Mouse (Mus musculus): ENCODE results near the gene Hsd17b11. TPM values are rescaled to one million over a fixed set of nuclear protein-coding genes. Genes with fewer than 3 reads are reported as not detected.

Gene Hsd17b11
- total and polyA plus RNA-seq, 2 experiments from 2014 or later, result 4.4 to 6.2 TPM

DNA sequence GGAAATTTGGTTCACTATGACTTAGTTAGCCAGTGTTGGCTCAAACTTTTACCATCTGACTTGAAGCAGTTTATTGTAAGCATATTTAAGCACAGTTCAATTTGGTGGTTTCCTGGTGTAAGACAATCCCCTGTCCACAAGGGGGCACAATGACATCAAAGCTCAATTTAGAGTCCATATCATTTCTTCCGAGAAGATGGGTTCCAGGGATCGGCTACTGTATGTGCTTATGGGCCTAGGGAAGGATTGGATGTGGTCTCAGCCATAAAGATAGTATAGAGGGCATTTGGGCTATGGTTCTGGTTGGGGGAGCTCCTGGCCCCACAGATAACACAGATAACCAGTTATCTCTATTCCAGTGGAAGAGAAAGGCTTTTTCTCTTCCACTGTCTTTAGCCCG is 26.5 kb downstream of the Hsd17b11 start:
- no peak overlapping the region for H3K4me2 ChIP-seq (ENCODE audit: low read depth, low read length)
- H3K4me1 ChIP-seq (ENCODE audit: control insufficient read depth, insufficient read depth), result no peaks in the 10 kb centered on the region
- no peak overlapping the region for H3K27ac ChIP-seq (ENCODE audit: low read depth)
- peak; percentile 63 for TF ChIP-seq CTCF (IDR thresholded peaks at IDR 0.05; ENCODE audit: low read depth)
- TF ChIP-seq EP300 (IDR thresholded peaks at IDR 0.05; ENCODE audit: low read depth), result no peak
- WGBS, result 45% methylated on average over 3 of the region's 3 CpGs
- ATAC-seq (ENCODE audit: insufficient read depth, low read depth) (no peak), DNase-seq (ENCODE audit: low spot score) (no peak)
- no peak overlapping the region for H3K4me3 ChIP-seq (ENCODE audit: low read depth, low read length)
- H3K9me3 ChIP-seq (replicated peaks; ENCODE audit: control insufficient read depth, low read length), result no peaks in the 10 kb centered on the region
- H3K27me3 ChIP-seq (ENCODE audit: control insufficient read depth, insufficient read depth, low read length), result no peaks in the 10 kb centered on the region
- H3K9ac ChIP-seq (replicated peaks; ENCODE audit: low read depth, low read length), result no peak overlapping the region
- 0 out of 2 replicates have a peak, but pooled peaks cover 11% of the 10 kb centered on the region for H3K36me3 ChIP-seq (replicated peaks; ENCODE audit: control insufficient read depth, insufficient read depth, low read length)

DNA sequence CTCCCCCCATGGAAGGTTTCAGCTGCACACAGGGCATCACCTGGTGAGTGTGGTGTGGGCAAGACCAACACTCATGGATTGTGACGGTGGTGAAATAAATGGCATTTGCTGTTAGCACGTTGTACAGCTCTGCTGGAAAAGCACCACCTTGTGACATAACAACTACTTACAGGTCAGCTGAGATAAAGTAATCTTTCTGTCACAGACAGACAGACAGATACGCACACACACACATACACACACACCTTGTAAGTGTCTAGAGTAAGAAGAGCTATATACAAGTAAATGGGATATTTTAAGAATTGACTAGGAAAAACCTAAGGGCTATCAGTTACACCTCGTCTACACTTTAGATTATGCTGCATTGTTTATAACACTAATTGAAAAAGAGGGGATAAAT is 27.1 kb downstream of the Hsd17b11 start:
- H3K36me3 ChIP-seq (replicated peaks; ENCODE audit: control insufficient read depth, insufficient read depth, low read length), result 0 out of 2 replicates have a peak, but pooled peaks cover 15% of the 10 kb centered on the region
- WGBS, result 76% methylated on average over 4 of the region's 4 CpGs
- H3K9me3 ChIP-seq (replicated peaks; ENCODE audit: control insufficient read depth, low read length), result no peaks in the 10 kb centered on the region
- no peak overlapping the region for H3K4me3 ChIP-seq (ENCODE audit: low read depth, low read length)
- H3K27ac ChIP-seq (ENCODE audit: low read depth), result no peak overlapping the region
- no peak overlapping the region for H3K9ac ChIP-seq (replicated peaks; ENCODE audit: low read depth, low read length)
- no peaks in the 10 kb centered on the region for H3K4me1 ChIP-seq (ENCODE audit: control insufficient read depth, insufficient read depth)
- DNase-seq (ENCODE audit: low spot score) (no peak), ATAC-seq (ENCODE audit: insufficient read depth, low read depth) (no peak)
- H3K4me2 ChIP-seq (ENCODE audit: low read depth, low read length), result no peak overlapping the region
- no peaks in the 10 kb centered on the region for H3K27me3 ChIP-seq (ENCODE audit: control insufficient read depth, insufficient read depth, low read length)
- TF ChIP-seq CTCF (IDR thresholded peaks at IDR 0.05; ENCODE audit: low read depth), result no peak
- no peak for TF ChIP-seq EP300 (IDR thresholded peaks at IDR 0.05; ENCODE audit: low read depth)

DNA sequence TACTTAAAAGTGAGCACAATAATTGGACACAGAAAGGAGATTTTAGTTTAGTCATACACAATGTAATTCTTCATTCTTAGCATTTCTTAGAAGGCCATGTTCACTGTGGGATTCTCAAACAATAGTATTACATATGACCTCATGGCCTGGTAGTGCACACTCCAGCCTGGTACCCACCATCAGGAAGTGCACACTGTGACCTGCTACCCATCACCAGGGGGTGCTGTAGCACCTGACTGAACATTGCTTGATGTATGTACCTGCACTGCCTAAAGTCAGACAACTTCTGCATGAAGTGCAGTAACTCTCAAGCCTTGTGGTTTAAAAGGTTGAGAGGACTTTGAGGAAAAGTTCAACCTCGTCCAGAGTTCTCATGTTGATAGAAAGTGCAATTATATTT is 28.1 kb downstream of the Hsd17b11 start:
- ATAC-seq (ENCODE audit: insufficient read depth, low read depth), result no peak
- no peak for DNase-seq (ENCODE audit: low spot score)

DNA sequence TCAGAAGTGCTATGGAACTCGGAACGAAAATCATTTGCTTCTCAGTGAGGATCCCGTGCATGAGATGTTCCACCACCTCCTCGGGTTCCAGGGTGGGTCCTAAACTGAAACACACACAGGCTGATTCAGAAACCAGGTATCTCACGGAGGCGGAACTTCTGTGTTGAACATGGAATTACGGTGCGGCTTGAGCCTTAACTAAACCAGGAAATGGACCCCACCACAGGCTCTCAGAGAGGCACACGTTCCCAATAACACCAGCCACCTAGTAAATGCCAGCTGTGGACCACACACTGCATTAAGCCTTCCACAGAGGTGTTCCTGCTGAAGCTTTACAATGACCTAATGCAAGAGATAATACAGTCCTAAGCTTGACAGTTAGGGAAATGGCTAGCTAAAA is 28.9 kb downstream of the Hsd17b11 start:
- Histone ChIP-seq H3K4me2 (ENCODE audit: low read depth, low read length) (no peak overlapping the region), H3K27me3 (ENCODE audit: control insufficient read depth, insufficient read depth, low read length) (no peaks in the 10 kb centered on the region), H3K4me3 (ENCODE audit: low read depth, low read length) (no peak overlapping the region), H3K27ac (ENCODE audit: low read depth) (no peak overlapping the region), H3K9me3 (replicated peaks; ENCODE audit: control insufficient read depth, low read length) (no peaks in the 10 kb centered on the region), H3K36me3 (replicated peaks; ENCODE audit: control insufficient read depth, insufficient read depth, low read length) (0 out of 2 replicates have a peak, but pooled peaks cover 20% of the 10 kb centered on the region), H3K9ac (replicated peaks; ENCODE audit: low read depth, low read length) (no peak overlapping the region), H3K4me1 (ENCODE audit: control insufficient read depth, insufficient read depth) (no peaks in the 10 kb centered on the region)
- 86% methylated on average over 9 of the region's 9 CpGs for WGBS
- DNase-seq (ENCODE audit: low spot score), result no peak
- TF ChIP-seq CTCF (IDR thresholded peaks at IDR 0.05; ENCODE audit: low read depth), result no peak
- no peak for TF ChIP-seq EP300 (IDR thresholded peaks at IDR 0.05; ENCODE audit: low read depth)
- no peak for ATAC-seq (ENCODE audit: insufficient read depth, low read depth)

More for the DNA sequence above, 28.1 kb downstream of the Hsd17b11 start:
- Histone ChIP-seq H3K9me3 (replicated peaks; ENCODE audit: control insufficient read depth, low read length) (no peaks in the 10 kb centered on the region), H3K4me1 (ENCODE audit: control insufficient read depth, insufficient read depth) (no peaks in the 10 kb centered on the region), H3K36me3 (replicated peaks; ENCODE audit: control insufficient read depth, insufficient read depth, low read length) (0 out of 2 replicates have a peak, but pooled peaks cover 20% of the 10 kb centered on the region), H3K4me3 (ENCODE audit: low read depth, low read length) (no peak overlapping the region), H3K27me3 (ENCODE audit: control insufficient read depth, insufficient read depth, low read length) (no peaks in the 10 kb centered on the region), H3K9ac (replicated peaks; ENCODE audit: low read depth, low read length) (no peak overlapping the region), H3K27ac (ENCODE audit: low read depth) (no peak overlapping the region), H3K4me2 (ENCODE audit: low read depth, low read length) (no peak overlapping the region)
- WGBS, result 81% methylated on average over 1 of the region's 1 CpGs
- no peak for TF ChIP-seq EP300 (IDR thresholded peaks at IDR 0.05; ENCODE audit: low read depth)
- TF ChIP-seq CTCF (IDR thresholded peaks at IDR 0.05; ENCODE audit: low read depth), result peak; percentile 32

DNA sequence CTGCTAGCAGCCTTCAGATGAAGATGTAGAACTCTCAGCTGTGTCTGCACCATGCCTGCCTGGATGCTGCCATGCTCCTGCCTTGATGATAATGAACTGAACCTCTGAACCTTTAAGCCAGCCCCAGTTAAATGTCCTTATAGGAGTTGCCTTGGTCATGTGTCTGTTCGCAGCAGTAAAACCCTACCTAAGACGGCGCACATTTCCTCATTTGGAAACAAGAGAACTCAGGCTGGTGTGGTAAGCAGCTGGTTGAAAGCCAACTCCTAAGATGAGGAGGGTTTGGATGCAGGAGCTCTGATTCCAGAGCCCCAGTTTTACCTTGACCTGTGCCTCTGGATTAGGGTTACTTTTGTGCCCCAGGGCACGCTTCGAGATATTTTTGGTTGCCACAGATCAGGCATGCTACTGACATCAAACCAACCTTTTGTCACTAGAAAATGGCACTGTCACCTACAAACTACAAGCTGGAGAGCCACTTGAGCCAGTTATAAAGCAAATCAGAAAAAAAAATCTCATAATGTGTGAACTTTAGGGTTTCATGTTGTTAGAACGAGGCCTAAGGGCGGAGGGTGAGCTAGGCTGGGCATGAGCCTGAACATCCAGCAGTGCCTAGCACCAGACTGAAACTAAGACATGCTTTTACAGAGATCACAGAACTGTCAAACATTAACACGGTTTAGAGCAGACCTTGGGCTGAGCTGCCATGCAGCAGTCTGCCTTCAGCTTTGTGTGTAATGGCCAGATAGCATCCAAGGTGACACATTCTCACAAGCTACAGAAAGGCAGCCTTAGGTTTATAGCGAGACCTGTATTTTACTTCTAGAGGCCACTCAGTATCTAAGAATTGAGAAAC is 40.8 kb downstream of the Hsd17b11 start:
- 80% methylated on average over 9 of the region's 9 CpGs for WGBS
- no peak for ATAC-seq (ENCODE audit: insufficient read depth, low read depth)

More for the DNA sequence above, 40.8 kb downstream of the Hsd17b11 start:
- H3K36me3 ChIP-seq (replicated peaks; ENCODE audit: control insufficient read depth, insufficient read depth, low read length), result no peaks in the 10 kb centered on the region
- no peaks in the 10 kb centered on the region for H3K27me3 ChIP-seq (ENCODE audit: control insufficient read depth, insufficient read depth, low read length)
- H3K27ac ChIP-seq (ENCODE audit: low read depth), result no peak overlapping the region
- TF ChIP-seq EP300 (IDR thresholded peaks at IDR 0.05; ENCODE audit: low read depth) (no peak), CTCF (IDR thresholded peaks at IDR 0.05; ENCODE audit: low read depth) (no peak)
- no peak overlapping the region for H3K4me2 ChIP-seq (ENCODE audit: low read depth, low read length)
- no peak overlapping the region for H3K9ac ChIP-seq (replicated peaks; ENCODE audit: low read depth, low read length)
- H3K4me3 ChIP-seq (ENCODE audit: low read depth, low read length), result no peak overlapping the region
- DNase-seq (ENCODE audit: low spot score), result no peak
- H3K9me3 ChIP-seq (replicated peaks; ENCODE audit: control insufficient read depth, low read length), result no peaks in the 10 kb centered on the region
- H3K4me1 ChIP-seq (ENCODE audit: control insufficient read depth, insufficient read depth), result no peaks in the 10 kb centered on the region

All from heart, postnatal 0 days (tissue).